Mouse (Mus musculus) gastrocnemius, adult 8-10 months (tissue): ENCODE data around the gene Anapc13. TPM values are rescaled to one million over a fixed set of nuclear protein-coding genes. Genes with fewer than 3 reads are reported as not detected.

Source experiments
- DNase-seq, 2 experiments: peaks; one replicate each; pipeline ENCODE4 v3.0.0; 2022; ENCODE audit warnings: low spot score in 2 of 2
- total RNA-seq, 4 experiments: library from RNA; stranded (reverse); gene quantifications; 2 replicates each; pipeline ENCODE4 v1.2.4; 2022

Gene Anapc13
- total RNA-seq, 4 experiments from 2014 or later: 232 to 263 (median 246) TPM

DNA sequence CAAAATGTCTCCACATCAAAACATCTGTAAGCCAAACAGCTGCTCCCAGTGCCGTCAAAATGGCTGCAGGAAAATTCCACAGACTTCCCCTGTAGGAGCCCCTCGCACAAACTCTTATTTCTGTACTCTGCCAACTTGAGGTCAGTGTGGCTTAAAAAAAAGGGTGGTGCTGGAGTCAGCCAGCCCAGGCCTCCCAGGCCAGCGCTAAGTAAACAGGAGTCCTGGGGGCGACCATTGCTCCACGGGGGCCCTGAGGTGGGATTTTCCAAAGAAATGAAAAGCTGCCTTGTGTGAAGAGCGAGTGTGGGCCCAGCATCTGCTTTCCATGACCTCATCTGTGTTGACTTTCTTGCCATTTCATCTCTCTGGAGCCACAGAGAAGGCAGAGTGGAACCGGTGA, 55.4 kb downstream of the Anapc13 start:
- no peak for DNase-seq

Other genes starting within 250 kb of the Anapc13 start
- gene Ky, start 120.5 kb upstream of the Anapc13 start, total RNA-seq: 100 to 1,000 TPM in 3 of 4 experiments, 10 to 100 TPM in 1; 68.4 to 165 (median 129) TPM
- 10 to 100 TPM; 18.9 to 20.0 (median 19.0) TPM for gene Cep63, start 238 bp downstream of the Anapc13 start, total RNA-seq
- 10 to 100 TPM; 12.7 to 17.4 (median 15.0) TPM for gene Amotl2, start 90.4 kb downstream of the Anapc13 start, total RNA-seq
- 10 to 100 TPM; 51.3 to 60.1 (median 53.4) TPM for gene Ryk, start 208.6 kb downstream of the Anapc13 start, total RNA-seq